Mouse (Mus musculus): Measurements from ENCODE around the gene Gm9945. TPM values are rescaled to one million over a fixed set of nuclear protein-coding genes. Genes with fewer than 3 reads are reported as not detected.

The Gm9945 gene
- polyA plus RNA-seq, 1 experiment from 2014 or later = not detected

DNA sequence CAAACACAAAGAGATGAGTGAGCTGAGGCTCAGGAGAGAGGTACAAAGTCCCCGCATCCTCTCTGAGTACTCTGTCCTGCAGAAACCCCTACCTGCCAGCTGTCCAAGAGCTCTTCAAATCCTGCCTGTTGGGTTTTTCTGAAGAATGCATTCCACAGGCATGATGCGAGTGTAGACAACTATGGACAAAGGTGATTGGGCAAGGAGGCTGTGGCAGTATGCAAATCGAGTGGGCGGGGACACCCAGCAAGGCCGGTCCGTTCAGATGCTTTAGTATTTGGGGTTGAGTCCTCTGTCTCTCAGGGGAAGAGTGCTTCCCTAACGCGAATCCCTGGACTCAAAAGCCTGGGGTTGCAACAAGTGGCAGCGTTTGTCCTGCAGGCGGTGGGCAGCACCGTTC, 20.6 kb downstream of the Gm9945 start:
- Histone ChIP-seq H3K9me3 (no peaks in the 10 kb centered on the region), H3K4me3 (no peak overlapping the region), H3K9ac (no peak overlapping the region), H3K4me2 (replicated peaks) (peak overlapping the region; percentile 36), H3K4me1 (peaks cover 9% of the 10 kb centered on the region), H3K36me3 (no peaks in the 10 kb centered on the region), H3K27ac (no peak overlapping the region), H3K27me3 (no peaks in the 10 kb centered on the region)
- 9% methylated on average over 11 of the region's 11 CpGs for WGBS
- ATAC-seq (ENCODE audit: insufficient number of reproducible peaks, insufficient read depth, low FRiP score, low TSS enrichment) = 0 out of 2 replicates have a peak, but pooled peaks have one; percentile 47

DNA sequence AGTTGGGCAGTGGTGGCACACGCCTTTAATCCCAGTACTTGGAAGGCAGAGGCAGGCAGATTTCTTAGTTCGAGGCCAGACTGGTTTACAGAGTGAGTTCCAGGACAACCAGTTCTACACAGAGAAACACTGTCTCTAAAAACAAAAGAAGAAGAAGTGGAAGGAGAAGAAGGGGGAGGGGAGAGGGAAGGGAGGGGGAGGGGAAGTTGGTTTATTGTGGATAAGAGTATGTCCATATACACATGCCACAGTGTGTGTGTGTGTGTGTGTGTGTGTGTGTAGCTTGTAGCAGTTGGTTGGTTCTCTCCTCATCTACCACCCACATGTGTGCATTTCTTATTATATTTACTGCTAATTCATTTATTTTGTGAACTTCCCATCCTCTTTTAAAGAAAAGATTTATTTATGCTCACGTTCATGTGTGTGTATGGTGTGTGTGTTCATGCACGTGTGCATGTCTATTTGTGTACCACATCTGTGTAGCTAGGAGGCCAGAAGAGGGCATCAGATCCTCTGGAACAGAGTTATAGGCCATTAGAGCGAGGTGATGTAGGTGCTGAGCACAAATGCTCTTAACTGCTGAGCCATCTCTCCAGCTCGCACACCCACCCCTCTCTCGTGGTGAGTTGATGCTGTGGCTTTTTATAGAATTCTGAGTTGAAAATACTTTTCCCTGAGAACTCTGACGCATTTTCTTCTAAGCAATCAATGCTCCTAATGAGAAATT, 22.2 kb downstream of the Gm9945 start:
- 85% methylated on average over 8 of the region's 8 CpGs for whole genome bisulfite sequencing
- H3K27me3 ChIP-seq = no peaks in the 10 kb centered on the region
- no peak overlapping the region for H3K4me2 ChIP-seq (replicated peaks)
- H3K4me3 ChIP-seq = no peak overlapping the region
- no peaks in the 10 kb centered on the region for H3K9me3 ChIP-seq
- ATAC-seq (ENCODE audit: insufficient number of reproducible peaks, insufficient read depth, low FRiP score, low TSS enrichment) = no peak
- no peaks in the 10 kb centered on the region for H3K36me3 ChIP-seq
- H3K27ac ChIP-seq = no peak overlapping the region
- no peak overlapping the region for H3K9ac ChIP-seq
- H3K4me1 ChIP-seq = peaks cover 9% of the 10 kb centered on the region

DNA sequence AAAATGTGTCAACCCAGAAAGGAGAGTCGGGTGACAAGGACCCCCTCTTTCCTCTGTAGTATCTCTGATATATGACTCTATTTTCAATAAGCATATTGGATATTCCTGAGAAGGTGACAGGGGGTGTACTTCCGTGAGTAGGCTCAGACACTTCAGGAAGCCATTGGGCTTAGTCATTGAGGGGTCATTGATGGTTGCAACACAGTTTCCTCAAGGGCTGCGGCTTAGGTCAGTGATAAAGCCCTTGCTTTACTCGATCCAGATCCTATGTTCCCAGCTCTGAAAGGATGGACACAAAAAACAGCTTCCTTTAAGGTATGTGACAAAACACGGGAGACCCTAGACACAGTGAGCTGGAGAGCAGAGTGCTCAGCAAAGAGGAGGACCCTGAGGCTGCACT, 23.8 kb downstream of the Gm9945 start:
- H3K27ac ChIP-seq = no peak overlapping the region
- H3K9ac ChIP-seq = no peak overlapping the region
- H3K4me3 ChIP-seq = no peak overlapping the region
- H3K36me3 ChIP-seq = no peaks in the 10 kb centered on the region
- peaks cover 9% of the 10 kb centered on the region for H3K4me1 ChIP-seq
- 81% methylated on average over 5 of the region's 5 CpGs for WGBS
- no peaks in the 10 kb centered on the region for H3K9me3 ChIP-seq
- no peaks in the 10 kb centered on the region for H3K27me3 ChIP-seq
- no peak for ATAC-seq (ENCODE audit: insufficient number of reproducible peaks, insufficient read depth, low FRiP score, low TSS enrichment)
- no peak overlapping the region for H3K4me2 ChIP-seq (replicated peaks)

DNA sequence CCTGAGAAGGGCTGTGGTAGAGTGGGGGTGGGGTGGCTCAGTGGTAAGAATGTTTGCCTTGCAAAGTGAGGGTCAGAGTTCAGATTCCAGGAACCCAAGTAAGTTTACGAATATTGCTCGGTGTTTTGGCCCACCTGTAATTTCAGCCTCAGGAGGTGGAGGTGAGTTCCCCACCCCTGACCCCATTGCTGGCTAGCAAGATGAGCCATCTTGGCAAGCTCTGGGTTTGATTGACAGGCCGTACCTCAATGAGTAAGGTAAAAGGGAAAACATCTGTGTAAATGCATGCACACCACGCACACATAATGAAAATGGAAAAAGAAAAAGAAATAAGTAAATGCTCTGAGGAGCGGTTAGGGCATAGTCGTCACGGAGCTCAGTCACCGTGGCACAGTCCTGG, 24.4 kb downstream of the Gm9945 start:
- Histone ChIP-seq H3K4me3 (no peak overlapping the region), H3K9me3 (no peaks in the 10 kb centered on the region), H3K9ac (no peak overlapping the region), H3K36me3 (no peaks in the 10 kb centered on the region), H3K27ac (no peak overlapping the region), H3K4me2 (replicated peaks) (no peak overlapping the region), H3K4me1 (peaks cover 9% of the 10 kb centered on the region), H3K27me3 (no peaks in the 10 kb centered on the region)
- WGBS = 83% methylated on average over 8 of the region's 8 CpGs
- no peak for ATAC-seq (ENCODE audit: insufficient number of reproducible peaks, insufficient read depth, low FRiP score, low TSS enrichment)

DNA sequence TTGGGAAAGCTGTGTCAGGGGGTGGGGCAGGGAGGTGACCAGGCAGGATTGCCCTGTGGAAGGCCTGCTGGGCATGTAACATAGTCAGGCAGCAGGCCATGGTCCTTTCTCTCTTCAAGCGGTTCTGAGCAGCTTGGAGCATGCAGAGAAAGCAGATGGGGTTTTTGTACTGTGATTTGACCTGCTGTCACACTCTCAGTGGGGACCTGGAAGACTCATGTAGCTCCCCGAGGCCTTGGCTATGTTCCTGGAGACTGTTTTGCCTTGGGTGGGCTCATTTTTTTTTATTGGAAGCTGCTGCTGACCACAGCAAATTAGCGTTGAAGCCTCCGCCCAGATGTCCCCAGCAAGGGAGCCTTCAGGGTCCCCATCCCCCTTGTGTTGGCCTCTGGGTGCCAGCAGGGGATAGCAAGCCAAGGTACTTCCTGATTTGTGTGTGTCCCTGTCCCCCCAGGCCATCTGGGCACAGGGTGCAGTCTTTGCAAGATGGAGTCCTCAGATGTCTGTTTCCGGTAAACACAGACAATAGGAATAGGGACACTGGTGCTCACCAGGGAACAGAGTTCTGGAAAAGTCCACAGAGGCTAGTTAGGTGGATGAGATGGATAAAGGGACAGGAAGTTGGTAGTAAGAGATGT, 25.2 kb downstream of the Gm9945 start:
- H3K36me3 ChIP-seq = no peaks in the 10 kb centered on the region
- H3K4me1 ChIP-seq = peaks cover 9% of the 10 kb centered on the region
- H3K9ac ChIP-seq = no peak overlapping the region
- H3K9me3 ChIP-seq = no peaks in the 10 kb centered on the region
- H3K27ac ChIP-seq = no peak overlapping the region
- no peak overlapping the region for H3K4me3 ChIP-seq
- no peak for ATAC-seq (ENCODE audit: insufficient number of reproducible peaks, insufficient read depth, low FRiP score, low TSS enrichment)
- WGBS = 62% methylated on average over 5 of the region's 5 CpGs
- no peaks in the 10 kb centered on the region for H3K27me3 ChIP-seq
- H3K4me2 ChIP-seq (replicated peaks) = no peak overlapping the region

DNA sequence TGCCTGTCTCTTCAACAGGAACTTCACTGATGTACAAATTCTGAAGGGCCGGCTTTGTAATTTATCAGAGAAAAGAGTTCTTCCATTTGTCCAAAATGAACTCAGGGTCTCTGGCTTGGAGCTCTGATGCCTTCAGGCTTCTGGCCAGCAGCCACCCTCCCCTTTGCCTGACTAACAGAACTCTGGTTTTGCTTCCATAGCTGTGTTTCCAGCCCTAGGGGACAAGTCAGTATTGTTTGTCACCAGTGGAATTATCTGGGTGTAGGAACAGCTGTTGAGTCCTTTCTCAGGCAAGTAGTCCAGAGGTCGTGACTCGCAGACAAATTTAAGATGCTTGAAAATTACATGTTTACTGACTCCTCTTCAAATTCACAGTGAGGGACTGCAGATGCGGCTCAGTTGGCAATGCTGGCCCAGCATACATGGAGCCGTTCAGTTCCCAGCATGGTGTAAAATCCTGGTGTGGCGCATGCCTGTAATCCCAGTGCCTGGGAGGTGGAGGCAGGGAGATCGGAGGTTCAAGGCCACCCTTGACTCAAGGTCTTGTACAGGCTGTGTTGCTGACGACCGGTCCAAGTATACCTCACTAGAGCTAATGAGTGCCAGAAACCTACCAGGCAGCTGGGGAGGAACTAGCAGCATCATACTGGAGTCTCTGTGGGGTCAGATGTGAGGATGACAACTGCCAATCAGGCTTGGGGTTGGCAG, 27.3 kb downstream of the Gm9945 start:
- ATAC-seq (ENCODE audit: insufficient number of reproducible peaks, insufficient read depth, low FRiP score, low TSS enrichment) = no peak
- H3K4me2 ChIP-seq (replicated peaks) = no peak overlapping the region
- H3K4me1 ChIP-seq = no peaks in the 10 kb centered on the region
- H3K27ac ChIP-seq = no peak overlapping the region
- no peak overlapping the region for H3K9ac ChIP-seq
- H3K27me3 ChIP-seq = no peaks in the 10 kb centered on the region
- no peaks in the 10 kb centered on the region for H3K36me3 ChIP-seq
- no peak overlapping the region for H3K4me3 ChIP-seq
- H3K9me3 ChIP-seq = no peaks in the 10 kb centered on the region
- 83% methylated on average over 9 of the region's 9 CpGs for WGBS

DNA sequence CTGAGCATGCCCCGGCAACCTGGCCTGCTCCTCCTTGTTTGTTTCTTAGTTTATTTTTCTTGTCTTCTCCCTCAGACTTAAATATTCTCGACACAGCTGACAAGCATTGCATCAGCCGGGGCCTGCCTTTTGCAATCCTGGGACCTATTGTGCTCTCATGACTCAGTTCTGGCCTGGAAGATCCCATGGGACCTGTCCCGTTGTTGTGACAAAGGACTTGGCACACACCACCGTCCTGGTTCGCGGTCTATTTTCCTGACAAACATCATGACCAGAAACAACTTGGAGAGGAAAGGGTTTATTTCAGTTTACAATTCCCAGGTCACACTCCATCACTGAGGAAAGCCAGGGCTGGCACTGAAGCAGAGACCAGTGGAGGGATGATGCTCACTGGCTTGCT, 28.2 kb downstream of the Gm9945 start:
- Histone ChIP-seq H3K27me3 (no peaks in the 10 kb centered on the region), H3K9ac (no peak overlapping the region), H3K36me3 (no peaks in the 10 kb centered on the region), H3K27ac (no peak overlapping the region), H3K4me1 (no peaks in the 10 kb centered on the region), H3K4me2 (replicated peaks) (no peak overlapping the region), H3K9me3 (no peaks in the 10 kb centered on the region), H3K4me3 (no peak overlapping the region)
- ATAC-seq (ENCODE audit: insufficient number of reproducible peaks, insufficient read depth, low FRiP score, low TSS enrichment) = no peak
- 67% methylated on average over 7 of the region's 7 CpGs for WGBS

DNA sequence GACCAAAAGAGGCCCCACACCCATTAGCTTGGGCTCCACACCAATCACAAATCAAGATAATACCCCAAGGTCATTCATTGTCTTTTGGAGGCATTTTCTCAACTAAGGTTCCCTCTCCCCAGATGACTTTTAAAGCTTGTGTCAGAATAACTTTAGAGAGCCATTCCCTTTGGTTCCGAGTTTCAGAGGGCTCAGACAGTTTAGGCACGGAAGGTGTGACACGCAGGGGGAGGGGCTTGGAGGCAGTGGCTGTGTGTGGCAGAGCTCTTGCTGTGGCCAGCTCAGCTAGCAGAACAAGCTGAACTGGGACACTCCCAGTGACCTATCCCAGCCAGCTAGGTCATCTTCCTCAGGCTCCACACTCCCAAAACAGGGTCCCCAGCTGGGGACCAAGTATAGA, 28.6 kb downstream of the Gm9945 start:
- Histone ChIP-seq H3K9ac (no peak overlapping the region), H3K4me3 (no peak overlapping the region), H3K27me3 (no peaks in the 10 kb centered on the region), H3K4me1 (no peaks in the 10 kb centered on the region), H3K9me3 (no peaks in the 10 kb centered on the region), H3K36me3 (no peaks in the 10 kb centered on the region), H3K27ac (no peak overlapping the region), H3K4me2 (replicated peaks) (no peak overlapping the region)
- no peak for ATAC-seq (ENCODE audit: insufficient number of reproducible peaks, insufficient read depth, low FRiP score, low TSS enrichment)
- WGBS = 57% methylated on average over 3 of the region's 3 CpGs

DNA sequence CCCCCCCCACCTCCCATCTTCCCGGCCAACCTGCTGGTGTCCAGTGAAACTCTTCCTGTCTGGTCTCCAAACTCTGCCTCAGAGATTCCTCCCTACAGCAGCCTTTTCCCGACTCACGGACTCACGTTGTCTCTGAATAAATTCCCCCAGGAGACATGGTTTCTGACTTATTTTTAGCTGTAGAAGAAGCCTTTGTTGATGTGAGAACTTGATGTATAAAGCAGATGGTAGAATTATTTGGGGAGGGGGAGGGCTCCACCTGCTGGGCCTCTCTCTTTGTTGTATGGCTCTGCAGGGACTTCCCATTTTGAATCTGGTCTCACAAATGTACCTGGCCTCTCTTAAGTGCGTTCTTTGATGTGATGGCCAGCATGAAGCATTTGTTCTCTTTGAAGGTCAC, 30.4 kb downstream of the Gm9945 start:
- Histone ChIP-seq H3K9me3 (no peaks in the 10 kb centered on the region), H3K4me1 (no peaks in the 10 kb centered on the region), H3K27ac (no peak overlapping the region), H3K27me3 (no peaks in the 10 kb centered on the region), H3K4me3 (no peak overlapping the region), H3K36me3 (no peaks in the 10 kb centered on the region), H3K9ac (no peak overlapping the region), H3K4me2 (replicated peaks) (no peak overlapping the region)
- WGBS = 49% methylated on average over 5 of the region's 5 CpGs
- ATAC-seq (ENCODE audit: insufficient number of reproducible peaks, insufficient read depth, low FRiP score, low TSS enrichment) = no peak

DNA sequence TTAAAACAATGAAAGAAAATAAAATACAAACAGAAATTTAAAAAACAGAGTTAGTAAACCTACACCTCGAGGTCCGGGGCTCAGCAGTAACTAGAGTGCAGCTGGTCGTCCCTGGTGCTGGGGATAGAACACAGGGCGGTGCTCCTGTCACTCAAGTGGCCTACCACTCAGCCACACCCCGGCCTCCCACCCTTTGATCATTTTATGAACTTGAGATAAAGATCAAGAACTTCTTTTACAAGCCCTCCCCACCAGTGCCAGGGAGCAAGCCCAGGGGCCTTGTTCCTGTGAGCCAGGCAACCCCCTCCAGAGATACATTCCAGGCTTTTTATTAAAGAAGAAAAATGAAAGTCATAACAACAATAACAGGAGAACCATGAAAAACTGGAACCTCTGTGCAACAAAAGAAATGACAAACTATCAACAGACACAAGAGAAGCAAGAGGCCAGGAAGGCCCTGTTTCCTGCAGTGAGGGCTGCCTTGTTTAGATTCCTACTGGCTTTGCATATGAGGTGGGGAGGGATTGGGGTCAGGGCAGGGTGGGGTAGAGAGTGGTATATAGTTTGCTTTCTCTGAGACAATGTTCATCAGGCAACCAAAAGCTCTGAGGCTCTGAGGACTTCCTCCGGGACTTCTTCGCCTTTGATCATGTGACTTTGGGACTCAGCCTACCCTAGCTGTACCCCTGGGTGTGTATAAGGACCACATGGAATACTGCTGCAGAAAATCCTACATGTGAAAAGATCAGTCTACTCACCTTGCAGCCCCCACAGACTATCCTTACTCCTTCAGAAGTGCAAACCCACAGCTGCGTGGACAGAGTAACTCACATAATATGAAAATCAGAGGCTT, 37.0 kb downstream of the Gm9945 start:
- no peak overlapping the region for H3K4me2 ChIP-seq (replicated peaks)
- WGBS = 59% methylated on average over 8 of the region's 8 CpGs
- no peak for ATAC-seq (ENCODE audit: insufficient number of reproducible peaks, insufficient read depth, low FRiP score, low TSS enrichment)
- no peak overlapping the region for H3K4me3 ChIP-seq
- no peaks in the 10 kb centered on the region for H3K36me3 ChIP-seq
- no peak overlapping the region for H3K27ac ChIP-seq
- H3K9me3 ChIP-seq = no peaks in the 10 kb centered on the region
- peaks cover 16% of the 10 kb centered on the region for H3K4me1 ChIP-seq
- H3K27me3 ChIP-seq = no peaks in the 10 kb centered on the region
- H3K9ac ChIP-seq = no peak overlapping the region

DNA sequence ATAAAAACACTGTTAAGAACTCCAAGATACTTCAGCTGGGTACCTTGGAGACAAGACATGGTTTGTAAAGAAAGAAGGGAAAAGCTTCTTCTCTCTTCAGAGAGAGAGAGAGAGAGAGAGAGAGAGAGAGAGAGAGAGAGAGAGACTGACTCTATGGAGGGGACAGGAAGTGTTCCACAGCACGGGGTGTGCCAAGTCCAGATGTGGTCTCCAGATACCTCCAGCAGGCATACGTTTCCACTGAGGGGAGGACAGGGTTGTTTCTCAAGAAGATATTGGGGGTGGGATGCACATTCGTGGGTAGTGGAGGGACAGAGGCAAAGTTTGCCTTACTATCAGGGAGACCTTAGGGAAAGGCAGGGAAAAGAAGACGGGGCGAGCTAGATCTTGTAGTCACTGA, 38.8 kb downstream of the Gm9945 start:
- Histone ChIP-seq H3K9ac (no peak overlapping the region), H3K4me2 (replicated peaks) (peak overlapping the region; percentile 86)
- WGBS = 52% methylated on average over 5 of the region's 5 CpGs

More for the DNA sequence above, 38.8 kb downstream of the Gm9945 start:
- Histone ChIP-seq H3K27ac (no peak overlapping the region), H3K4me3 (no peak overlapping the region; the same call in 1 of the 2 replicates), H3K4me1 (peaks cover 23% of the 10 kb centered on the region), H3K9me3 (no peaks in the 10 kb centered on the region), H3K27me3 (no peaks in the 10 kb centered on the region), H3K36me3 (no peaks in the 10 kb centered on the region)
- no peak for ATAC-seq (ENCODE audit: insufficient number of reproducible peaks, insufficient read depth, low FRiP score, low TSS enrichment)

Data from embryonic facial prominence, embryonic 12.5 days (tissue).